Mouse (Mus musculus): ENCODE results near the gene Kalrn. TPM values are rescaled to one million over a fixed set of nuclear protein-coding genes. Genes with fewer than 3 reads are reported as not detected.

Kalrn gene
- polyA plus RNA-seq, 1 experiment = 43.0 TPM

DNA sequence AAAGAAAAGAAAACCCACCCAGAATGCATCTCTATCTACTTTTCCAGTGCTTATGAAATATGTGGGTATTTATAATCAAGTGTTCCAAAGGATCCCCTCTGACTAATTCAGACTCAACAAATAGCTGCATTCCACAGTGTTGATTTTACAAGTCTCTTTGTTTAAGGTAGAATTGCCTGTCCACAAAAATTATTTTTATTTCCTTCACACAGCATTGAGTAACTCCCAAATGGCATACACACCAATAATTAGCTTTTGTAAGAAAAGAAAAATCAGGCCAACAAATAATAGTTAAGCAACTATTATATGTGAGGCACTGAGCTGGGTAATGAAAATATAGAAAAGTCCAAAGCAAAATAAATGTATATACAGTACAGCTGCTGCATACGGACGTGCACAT lies 12.9 kb downstream of the Kalrn start:
- Histone ChIP-seq H3K36me3 (ENCODE audit: control insufficient read depth, insufficient read depth, low read length) (no peaks in the 10 kb centered on the region), H3K4me1 (ENCODE audit: control insufficient read depth, insufficient read depth, insufficient read length, low read length) (peaks cover 2% of the 10 kb centered on the region; the same call in 1 of the 2 replicates), H3K27ac (ENCODE audit: insufficient read depth, low read depth, low read length) (no peak overlapping the region), H3K4me3 (ENCODE audit: low read depth, low read length) (no peak overlapping the region), H3K27me3 (ENCODE audit: control insufficient read depth, insufficient read depth, low read length) (no peaks in the 10 kb centered on the region)
- WGBS = 81% methylated on average over 2 of the region's 2 CpGs
- TF ChIP-seq POLR2A (IDR thresholded peaks at IDR 0.05; ENCODE audit: low read depth, low read length) (no peak), CTCF (IDR thresholded peaks at IDR 0.05; ENCODE audit: extremely low read depth, insufficient read length, insufficient replicate concordance, low read depth, low read length) (no peak)

DNA sequence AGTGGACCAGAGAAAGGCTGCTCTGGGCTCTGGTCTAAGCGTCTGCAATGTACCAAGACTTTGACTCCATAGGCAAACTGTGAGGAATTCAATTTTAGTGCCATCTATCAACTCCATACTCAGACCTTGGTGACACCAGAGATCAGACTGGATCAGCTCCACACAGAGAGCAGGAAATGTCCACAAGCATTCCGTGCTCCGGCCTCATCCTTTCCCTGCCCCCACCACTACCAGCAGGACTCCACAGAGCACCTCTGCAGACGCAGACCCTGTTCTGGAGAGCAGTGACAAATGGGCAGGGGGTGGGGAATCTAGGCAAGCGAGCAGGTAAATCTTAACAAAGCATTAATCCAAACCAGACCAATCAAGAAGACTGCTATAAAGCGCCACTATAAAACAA lies 15.4 kb downstream of the Kalrn start:
- Histone ChIP-seq H3K4me3 (ENCODE audit: low read depth, low read length) (no peak overlapping the region), H3K36me3 (ENCODE audit: control insufficient read depth, insufficient read depth, low read length) (no peaks in the 10 kb centered on the region), H3K27ac (ENCODE audit: insufficient read depth, low read depth, low read length) (no peak overlapping the region), H3K27me3 (ENCODE audit: control insufficient read depth, insufficient read depth, low read length) (no peaks in the 10 kb centered on the region), H3K4me1 (ENCODE audit: control insufficient read depth, insufficient read depth, insufficient read length, low read length) (peaks cover 2% of the 10 kb centered on the region; the same call in 1 of the 2 replicates)
- 52% methylated on average over 6 of the region's 6 CpGs for WGBS
- TF ChIP-seq POLR2A (IDR thresholded peaks at IDR 0.05; ENCODE audit: low read depth, low read length) (no peak), CTCF (IDR thresholded peaks at IDR 0.05; ENCODE audit: extremely low read depth, insufficient read length, insufficient replicate concordance, low read depth, low read length) (no peak)

DNA sequence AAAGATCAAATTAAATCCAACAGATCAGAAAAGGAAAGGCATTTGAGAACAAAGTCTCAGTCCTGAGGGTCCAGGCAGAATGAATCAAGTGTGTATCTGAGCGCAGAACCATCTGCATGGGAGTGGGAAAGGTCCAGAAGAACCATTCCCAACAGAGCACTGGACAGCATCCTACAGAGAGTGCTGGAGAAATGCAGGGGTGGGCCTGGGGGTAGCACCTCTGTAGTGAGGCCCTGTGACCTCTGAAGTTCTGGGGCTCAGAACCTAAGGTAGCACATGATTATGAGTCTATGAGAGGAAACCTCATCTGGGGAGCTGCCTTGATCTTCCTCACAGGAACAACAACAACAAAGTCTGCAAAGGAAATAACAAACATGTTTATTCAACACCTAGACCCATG lies 20.6 kb downstream of the Kalrn start:
- TF ChIP-seq POLR2A (IDR thresholded peaks at IDR 0.05; ENCODE audit: low read depth, low read length) (no peak), CTCF (IDR thresholded peaks at IDR 0.05; ENCODE audit: extremely low read depth, insufficient read length, insufficient replicate concordance, low read depth, low read length) (no peak)
- WGBS = 90% methylated on average over 1 of the region's 1 CpGs
- H3K27me3 ChIP-seq (ENCODE audit: control insufficient read depth, insufficient read depth, low read length) = no peaks in the 10 kb centered on the region
- H3K4me1 ChIP-seq (ENCODE audit: control insufficient read depth, insufficient read depth, insufficient read length, low read length) = no peaks in the 10 kb centered on the region
- H3K36me3 ChIP-seq (ENCODE audit: control insufficient read depth, insufficient read depth, low read length) = no peaks in the 10 kb centered on the region
- H3K27ac ChIP-seq (ENCODE audit: insufficient read depth, low read depth, low read length) = no peak overlapping the region
- H3K4me3 ChIP-seq (ENCODE audit: low read depth, low read length) = no peak overlapping the region

DNA sequence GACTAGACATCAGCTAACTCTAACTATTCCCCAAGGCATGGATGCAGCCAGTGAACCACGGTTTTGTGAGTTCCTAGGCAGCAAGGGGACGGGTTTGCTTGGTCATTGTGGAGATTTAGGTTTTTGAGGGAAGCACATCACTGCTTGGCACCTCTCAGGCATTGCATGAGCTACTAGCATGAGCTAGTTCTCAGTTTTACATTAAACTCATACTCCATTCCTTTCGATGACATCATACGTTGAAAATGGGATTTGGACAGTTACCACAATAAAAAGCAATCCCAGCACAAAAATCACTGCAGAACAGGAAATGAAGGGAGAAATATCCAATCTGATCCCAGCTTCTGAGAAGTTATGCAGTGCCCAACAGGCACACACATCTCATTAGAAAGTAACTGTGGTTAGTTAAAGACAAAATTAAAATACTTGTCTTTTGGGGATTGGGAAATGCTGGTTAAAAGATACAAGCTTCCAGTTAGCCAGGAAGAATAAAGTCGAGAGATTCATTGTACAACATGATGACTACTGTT lies 23.8 kb downstream of the Kalrn start:
- TF ChIP-seq POLR2A (IDR thresholded peaks at IDR 0.05; ENCODE audit: low read depth, low read length) (no peak), CTCF (IDR thresholded peaks at IDR 0.05; ENCODE audit: extremely low read depth, insufficient read length, insufficient replicate concordance, low read depth, low read length) (no peak)

DNA sequence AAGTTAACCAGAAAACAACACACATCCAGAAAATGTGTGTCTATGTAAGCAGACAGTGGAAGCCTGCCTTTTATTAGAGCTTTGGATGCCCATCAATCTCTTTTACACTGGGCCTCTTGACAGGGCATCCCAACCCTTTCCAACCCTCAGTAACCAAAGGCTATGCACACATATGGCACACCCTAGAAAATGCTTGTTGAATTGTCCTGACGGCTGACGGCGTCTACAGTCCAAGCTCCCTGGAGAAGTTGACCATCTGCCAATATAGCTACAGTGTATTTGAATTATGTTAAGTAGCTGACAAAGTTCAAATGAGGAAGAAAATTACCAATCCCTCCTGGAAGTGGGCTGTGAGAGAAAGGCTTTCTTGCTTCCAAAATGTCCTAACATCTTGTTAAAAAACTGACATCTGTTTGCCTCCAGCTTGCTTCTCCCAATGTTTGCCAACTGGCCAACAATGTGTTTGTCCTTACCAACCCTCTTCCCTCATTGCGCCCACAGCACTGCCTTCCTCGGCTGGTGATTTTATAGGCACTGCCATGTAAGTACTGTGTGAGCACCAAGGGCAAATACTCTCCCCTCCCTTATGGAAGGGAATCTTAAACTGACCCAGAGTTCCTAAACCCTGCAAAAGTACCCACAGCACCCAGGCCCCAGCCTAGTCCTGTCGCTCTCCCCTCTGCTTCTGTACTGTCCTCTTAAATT lies 26.4 kb downstream of the Kalrn start:
- 62% methylated on average over 6 of the region's 6 CpGs for WGBS
- no peaks in the 10 kb centered on the region for H3K27me3 ChIP-seq (ENCODE audit: control insufficient read depth, insufficient read depth, low read length)
- no peak overlapping the region for H3K27ac ChIP-seq (ENCODE audit: insufficient read depth, low read depth, low read length)
- no peak for TF ChIP-seq CTCF (IDR thresholded peaks at IDR 0.05; ENCODE audit: extremely low read depth, insufficient read length, insufficient replicate concordance, low read depth, low read length)
- no peak for TF ChIP-seq POLR2A (IDR thresholded peaks at IDR 0.05; ENCODE audit: low read depth, low read length)
- no peak overlapping the region for H3K4me3 ChIP-seq (ENCODE audit: low read depth, low read length)
- no peaks in the 10 kb centered on the region for H3K4me1 ChIP-seq (ENCODE audit: control insufficient read depth, insufficient read depth, insufficient read length, low read length)
- H3K36me3 ChIP-seq (ENCODE audit: control insufficient read depth, insufficient read depth, low read length) = no peaks in the 10 kb centered on the region

More for the DNA sequence above, 23.8 kb downstream of the Kalrn start:
- Histone ChIP-seq H3K4me3 (ENCODE audit: low read depth, low read length) (no peak overlapping the region), H3K27ac (ENCODE audit: insufficient read depth, low read depth, low read length) (no peak overlapping the region), H3K4me1 (ENCODE audit: control insufficient read depth, insufficient read depth, insufficient read length, low read length) (no peaks in the 10 kb centered on the region), H3K27me3 (ENCODE audit: control insufficient read depth, insufficient read depth, low read length) (no peaks in the 10 kb centered on the region), H3K36me3 (ENCODE audit: control insufficient read depth, insufficient read depth, low read length) (no peaks in the 10 kb centered on the region)
- WGBS = 66% methylated on average over 5 of the region's 5 CpGs

DNA sequence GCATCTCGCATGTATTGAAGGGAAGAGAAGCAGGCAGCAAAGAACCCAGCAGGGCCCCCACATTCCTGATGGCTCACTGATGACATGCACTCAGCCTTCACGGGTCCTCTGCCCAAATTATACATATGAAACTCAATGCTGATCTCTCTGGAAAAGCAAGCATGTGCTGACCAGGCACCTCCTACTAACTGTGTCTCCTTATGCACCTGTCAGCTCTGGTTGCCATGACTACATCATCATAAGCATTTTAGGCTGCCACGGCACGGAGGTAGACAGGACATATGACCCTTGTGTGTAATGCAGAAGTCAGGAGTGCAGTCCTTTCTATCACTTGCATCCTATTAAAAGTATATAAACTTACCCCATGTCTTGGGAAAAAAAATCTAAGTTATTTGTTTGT lies 29.6 kb downstream of the Kalrn start:
- no peak for TF ChIP-seq POLR2A (IDR thresholded peaks at IDR 0.05; ENCODE audit: low read depth, low read length)
- no peak for TF ChIP-seq CTCF (IDR thresholded peaks at IDR 0.05; ENCODE audit: extremely low read depth, insufficient read length, insufficient replicate concordance, low read depth, low read length)
- H3K27ac ChIP-seq (ENCODE audit: insufficient read depth, low read depth, low read length) = no peak overlapping the region
- 64% methylated on average over 4 of the region's 4 CpGs for WGBS
- no peaks in the 10 kb centered on the region for H3K27me3 ChIP-seq (ENCODE audit: control insufficient read depth, insufficient read depth, low read length)
- no peaks in the 10 kb centered on the region for H3K4me1 ChIP-seq (ENCODE audit: control insufficient read depth, insufficient read depth, insufficient read length, low read length)
- H3K36me3 ChIP-seq (ENCODE audit: control insufficient read depth, insufficient read depth, low read length) = no peaks in the 10 kb centered on the region
- H3K4me3 ChIP-seq (ENCODE audit: low read depth, low read length) = no peak overlapping the region

DNA sequence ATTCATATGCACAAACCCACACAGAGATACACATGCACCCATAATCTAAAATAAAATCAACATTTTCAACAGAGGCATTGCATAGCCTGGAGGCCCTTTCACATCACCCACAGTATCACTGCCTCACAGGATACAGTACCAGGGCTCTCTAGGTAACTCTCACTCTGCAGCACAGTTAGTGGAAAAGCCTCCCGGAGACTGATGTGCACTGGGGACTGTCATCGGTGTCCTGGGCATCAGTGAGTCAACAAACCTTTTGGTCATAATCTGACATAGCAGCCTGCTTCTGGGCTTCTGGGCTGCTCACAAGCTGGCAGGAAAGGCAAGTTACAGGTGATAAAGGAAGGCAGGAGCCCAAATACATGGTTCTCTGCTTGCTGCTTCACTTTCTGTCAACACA lies 31.0 kb downstream of the Kalrn start:
- no peaks in the 10 kb centered on the region for H3K27me3 ChIP-seq (ENCODE audit: control insufficient read depth, insufficient read depth, low read length)
- no peak overlapping the region for H3K4me3 ChIP-seq (ENCODE audit: low read depth, low read length)
- 94% methylated on average over 2 of the region's 2 CpGs for WGBS
- no peak for TF ChIP-seq POLR2A (IDR thresholded peaks at IDR 0.05; ENCODE audit: low read depth, low read length)
- TF ChIP-seq CTCF (IDR thresholded peaks at IDR 0.05; ENCODE audit: extremely low read depth, insufficient read length, insufficient replicate concordance, low read depth, low read length) = no peak
- H3K4me1 ChIP-seq (ENCODE audit: control insufficient read depth, insufficient read depth, insufficient read length, low read length) = no peaks in the 10 kb centered on the region
- H3K27ac ChIP-seq (ENCODE audit: insufficient read depth, low read depth, low read length) = no peak overlapping the region
- no peaks in the 10 kb centered on the region for H3K36me3 ChIP-seq (ENCODE audit: control insufficient read depth, insufficient read depth, low read length)
